Mouse (Mus musculus) lung, postnatal 0 days (tissue): Measurements from ENCODE around the gene Smox. TPM values are rescaled to one million over a fixed set of nuclear protein-coding genes. Genes with fewer than 3 reads are reported as not detected.

Experiments used
- ATAC-seq: fragments of 200-750 bp; cut with Nextera tagmentation; 2 replicates; pipeline ENCODE4 v1.8.0; 2017; ENCODE audit warnings: moderate library complexity
- DNase-seq: peaks from one replicate; pipeline ENCODE4 v3.0.0-alpha.2; 2016; ENCODE audit warnings: low spot score
- H3K27ac ChIP-seq: fragments of 300-500 bp; sonication (generic); 2 replicates; pipeline ENCODE4 v1.5.1; 2014; ENCODE audit warnings: antibody characterized with exemption, mild to moderate bottlenecking, low read length, mixed read lengths
- H3K27me3 ChIP-seq: fragments of 300-500 bp; sonication (generic); replicated peaks from 2 replicates; pipeline ENCODE4 v1.6.1; 2014; ENCODE audit warnings: low read length, mixed read lengths; ENCODE audit not compliant: insufficient read depth
- H3K36me3 ChIP-seq: fragments of 300-500 bp; sonication (generic); 2 replicates; pipeline ENCODE4 v1.6.1; 2014; ENCODE audit warnings: low read length, mixed read lengths; ENCODE audit not compliant: insufficient read depth
- H3K4me1 ChIP-seq: fragments of 300-500 bp; sonication (generic); 2 replicates; pipeline ENCODE4 v1.6.1; 2014; ENCODE audit warnings: antibody characterized with exemption, low read depth, low read length, mixed read lengths; ENCODE audit not compliant: insufficient read depth
- H3K4me2 ChIP-seq: fragments of 300-500 bp; sonication (generic); replicated peaks from 2 replicates; pipeline ENCODE4 v1.6.1; 2014; ENCODE audit warnings: low read depth, mild to moderate bottlenecking, low read length, moderate library complexity, mixed read lengths
- H3K4me3 ChIP-seq: fragments of 300-500 bp; sonication (generic); 2 replicates; pipeline ENCODE4 v1.5.1; 2014; ENCODE audit warnings: low read depth, low read length
- H3K9ac ChIP-seq: fragments of 300-500 bp; sonication (generic); replicated peaks from 2 replicates; pipeline ENCODE4 v1.6.1; 2014; ENCODE audit warnings: low read depth, mild to moderate bottlenecking
- H3K9me3 ChIP-seq: fragments of 300-500 bp; sonication (generic); 2 replicates; pipeline ENCODE4 v1.6.1; 2016; ENCODE audit warnings: low read length, mixed read lengths
- CTCF ChIP-seq: IDR thresholded peaks from 2 replicates; pipeline ENCODE4 v1.5.1; 2016; ENCODE audit warnings: antibody characterized with exemption, mild to moderate bottlenecking
- EP300 ChIP-seq: IDR thresholded peaks from 2 replicates; pipeline ENCODE4 v1.6.1; 2016; ENCODE audit warnings: antibody characterized with exemption, mild to moderate bottlenecking, control low read depth
- WGBS: fragments of 180-500 bp; shearing (Covaris S2); extraction: QIAGEN DNeasy Blood & Tissue Kit; methylation state at CpG from one replicate; pipeline ENCODE4 v1.1.7; 2014; 5-methylcytosine and 5-hydroxymethylcytosine counted together
- polyA plus RNA-seq: library from polyadenylated mRNA; unstranded; fragments of >200 nt; fragmentation: Nextera tagmentation; extraction: Ambion mirVana; gene quantifications from 2 replicates; pipeline ENCODE4 v1.2.1, GENCODE M21; 2015

Smox gene
- polyA plus RNA-seq, 1 experiment from 2014 or later, result 31.0 TPM

GRCm38 (mm10) chr2:131561891-131562585 is 70.7 kb downstream of the Smox start, which contains the start of gene Adra1d:
Adra1d (minus strand) TSS chr2:131562283.
- no peak for DNase-seq
- whole genome bisulfite sequencing, result 2% methylated on average over 36 of the region's 82 CpGs
- H3K9ac ChIP-seq, result no peak within 1 kb of the TSS
- H3K27ac ChIP-seq, result no peak within 1 kb of the TSS
- H3K36me3 ChIP-seq, result no peaks in the 10 kb centered on the region
- H3K9me3 ChIP-seq, result no peaks in the 10 kb centered on the region
- H3K4me1 ChIP-seq, result no peaks in the 10 kb centered on the region
- H3K4me2 ChIP-seq, result peak within 1 kb of the TSS; percentile 61
- peak; percentile 49 for ATAC-seq
- no peak for TF ChIP-seq CTCF
- no peak for TF ChIP-seq EP300
- peak within 1 kb of the TSS; percentile 42 for H3K4me3 ChIP-seq
- H3K27me3 ChIP-seq, result peaks cover 45% of the 10 kb centered on the region

GRCm38 (mm10) chr2:131562586-131563122 is 71.4 kb downstream of the Smox start:
- H3K27ac ChIP-seq, result no peak overlapping the region
- H3K36me3 ChIP-seq, result no peaks in the 10 kb centered on the region
- 2% methylated on average over 16 of the region's 30 CpGs for WGBS
- DNase-seq, result peak; percentile 73
- peaks cover 45% of the 10 kb centered on the region for H3K27me3 ChIP-seq
- H3K4me3 ChIP-seq, result peak overlapping the region; percentile 42
- no peaks in the 10 kb centered on the region for H3K4me1 ChIP-seq
- peak; percentile 75 for ATAC-seq
- TF ChIP-seq EP300 (no peak), CTCF (peak; percentile 70)
- no peaks in the 10 kb centered on the region for H3K9me3 ChIP-seq
- peak overlapping the region; percentile 61 for H3K4me2 ChIP-seq
- H3K9ac ChIP-seq, result no peak overlapping the region

Other genes with a start within 250 kb of the Smox start
- 22.3 and 26.7 TPM in 2 replicates for gene Pank2, start 229.0 kb upstream of the Smox start, polyA plus RNA-seq
- gene Rnf24, start 138.6 kb upstream of the Smox start, polyA plus RNA-seq, result 1.3 and 1.6 TPM in 2 replicates
- gene Adra1d, start 70.8 kb downstream of the Smox start, polyA plus RNA-seq, result 1.6 and 2.4 TPM in 2 replicates